Mouse (Mus musculus) intestine, postnatal 0 days (tissue): ENCODE measurements around the gene Lpgat1. TPM values are rescaled to one million over a fixed set of nuclear protein-coding genes. Genes with fewer than 3 reads are reported as not detected.

Experiments used
- ATAC-seq: fragments of 200-750 bp; cut with Nextera tagmentation; 2 replicates; pipeline ENCODE4 v1.8.0; 2017; ENCODE audit warnings: mild to moderate bottlenecking, moderate TSS enrichment, moderate library complexity
- H3K27ac ChIP-seq: fragments of 300-500 bp; sonication (generic); 2 replicates; pipeline ENCODE4 v1.5.1; 2014; ENCODE audit warnings: mild to moderate bottlenecking, low read depth, low read length, moderate library complexity
- H3K27me3 ChIP-seq: fragments of 300-500 bp; sonication (generic); replicated peaks from 2 replicates; pipeline ENCODE4 v1.6.1; 2014; ENCODE audit warnings: low read length, mixed read lengths; ENCODE audit not compliant: control insufficient read depth, insufficient read depth
- H3K36me3 ChIP-seq: fragments of 300-500 bp; sonication (generic); 2 replicates; pipeline ENCODE4 v1.6.1; 2014; ENCODE audit warnings: mild to moderate bottlenecking, moderate library complexity; ENCODE audit not compliant: control insufficient read depth, insufficient read depth
- H3K4me1 ChIP-seq: fragments of 300-500 bp; sonication (generic); replicated peaks from 2 replicates; pipeline ENCODE4 v1.6.1; 2014; ENCODE audit warnings: antibody characterized with exemption, low read length, mixed read lengths; ENCODE audit not compliant: control insufficient read depth, insufficient read depth
- H3K4me2 ChIP-seq: fragments of 300-500 bp; sonication (generic); replicated peaks from 2 replicates; pipeline ENCODE4 v1.6.1; 2014; ENCODE audit warnings: low read depth, mild to moderate bottlenecking, moderate library complexity
- H3K4me3 ChIP-seq: fragments of 300-500 bp; sonication (generic); 2 replicates; pipeline ENCODE4 v1.5.1; 2014; ENCODE audit warnings: low read depth, low read length
- H3K9ac ChIP-seq: fragments of 300-500 bp; sonication (generic); 2 replicates; pipeline ENCODE4 v1.6.1; 2014; ENCODE audit warnings: mild to moderate bottlenecking, low read depth, low read length
- H3K9me3 ChIP-seq: fragments of 300-500 bp; sonication (generic); 2 replicates; pipeline ENCODE4 v1.6.1; 2016; ENCODE audit warnings: mixed run types; ENCODE audit not compliant: control insufficient read depth
- CTCF ChIP-seq: sonication (generic); IDR thresholded peaks from 2 replicates; pipeline ENCODE4 v1.5.1; 2016; ENCODE audit warnings: low read depth, mild to moderate bottlenecking, control low read depth, antibody characterized with exemption, moderate library complexity
- WGBS: fragments of 180-500 bp; shearing (Covaris S2); extraction: QIAGEN DNeasy Blood & Tissue Kit; methylation state at CpG from one replicate; pipeline ENCODE4 v1.1.7; 2014; 5-methylcytosine and 5-hydroxymethylcytosine counted together
- polyA plus RNA-seq: library from polyadenylated mRNA; unstranded; fragments of >200 nt; fragmentation: Nextera tagmentation; extraction: Ambion mirVana; gene quantifications from 2 replicates; pipeline ENCODE4 v1.2.1, GENCODE M21; 2015

Gene Lpgat1
- polyA plus RNA-seq, 1 experiment from 2014 or later = 135 TPM

DNA sequence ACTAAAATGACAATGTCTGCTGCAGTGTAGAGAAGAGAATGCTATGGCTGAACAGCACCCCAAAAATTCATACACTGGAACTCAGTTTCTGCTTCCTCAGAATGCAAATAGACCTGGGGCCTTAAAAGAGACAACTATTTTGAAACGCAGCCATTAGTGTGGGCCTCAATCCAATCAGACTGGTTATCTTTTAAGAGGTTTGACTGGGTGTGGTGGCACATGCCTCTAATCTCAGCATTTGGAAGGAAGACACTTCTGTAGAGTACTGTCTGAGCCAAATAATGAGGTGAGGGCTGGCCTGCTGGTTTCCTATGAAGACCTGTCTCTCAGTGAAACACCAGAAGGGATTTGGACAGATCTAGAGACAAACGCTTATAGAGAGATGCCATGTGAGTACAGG lies 2.5 kb upstream of the Lpgat1 start:
- Histone ChIP-seq H3K4me2 (no peak overlapping the region), H3K4me1 (no peaks in the 10 kb centered on the region), H3K4me3 (no peak overlapping the region), H3K27ac (no peak overlapping the region), H3K9me3 (no peaks in the 10 kb centered on the region), H3K27me3 (no peaks in the 10 kb centered on the region), H3K36me3 (no peaks in the 10 kb centered on the region), H3K9ac (no peak overlapping the region)
- ATAC-seq = no peak
- TF ChIP-seq CTCF = no peak
- WGBS = 64% methylated on average over 2 of the region's 2 CpGs

DNA sequence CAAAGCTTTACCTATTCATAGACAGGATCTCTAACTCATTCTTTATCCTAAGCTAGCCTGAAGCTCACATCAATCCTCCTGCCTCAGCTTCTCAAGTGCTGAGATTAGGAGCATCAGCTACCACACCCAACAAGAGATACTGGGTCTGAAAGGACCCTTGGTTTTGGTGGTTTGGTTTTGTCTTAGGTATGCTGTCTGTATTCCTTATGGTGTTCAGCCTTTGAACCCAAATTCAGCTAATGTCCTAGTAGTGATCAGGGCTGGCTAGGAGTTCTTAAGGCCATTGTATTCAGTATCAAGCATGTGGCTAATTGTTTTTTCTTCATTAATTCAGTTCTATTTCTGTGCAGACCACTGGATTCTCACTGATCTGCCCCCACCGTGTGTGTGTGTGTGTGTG lies 493 bp upstream of the Lpgat1 start:
- no peak for ATAC-seq
- peak overlapping the region; percentile 98; the same call in 1 of the 2 replicates for H3K9ac ChIP-seq
- peak overlapping the region; percentile 99; the same call in 1 of the 2 replicates for H3K27ac ChIP-seq
- H3K9me3 ChIP-seq = no peaks in the 10 kb centered on the region
- no peak for TF ChIP-seq CTCF
- 0% methylated on average over 1 of the region's 1 CpGs for WGBS
- H3K27me3 ChIP-seq = no peaks in the 10 kb centered on the region
- peak overlapping the region; percentile 91 for H3K4me3 ChIP-seq
- H3K4me2 ChIP-seq = peak overlapping the region; percentile 94
- no peaks in the 10 kb centered on the region for H3K4me1 ChIP-seq
- peaks cover 4% of the 10 kb centered on the region; the same call in 1 of the 2 replicates for H3K36me3 ChIP-seq

DNA sequence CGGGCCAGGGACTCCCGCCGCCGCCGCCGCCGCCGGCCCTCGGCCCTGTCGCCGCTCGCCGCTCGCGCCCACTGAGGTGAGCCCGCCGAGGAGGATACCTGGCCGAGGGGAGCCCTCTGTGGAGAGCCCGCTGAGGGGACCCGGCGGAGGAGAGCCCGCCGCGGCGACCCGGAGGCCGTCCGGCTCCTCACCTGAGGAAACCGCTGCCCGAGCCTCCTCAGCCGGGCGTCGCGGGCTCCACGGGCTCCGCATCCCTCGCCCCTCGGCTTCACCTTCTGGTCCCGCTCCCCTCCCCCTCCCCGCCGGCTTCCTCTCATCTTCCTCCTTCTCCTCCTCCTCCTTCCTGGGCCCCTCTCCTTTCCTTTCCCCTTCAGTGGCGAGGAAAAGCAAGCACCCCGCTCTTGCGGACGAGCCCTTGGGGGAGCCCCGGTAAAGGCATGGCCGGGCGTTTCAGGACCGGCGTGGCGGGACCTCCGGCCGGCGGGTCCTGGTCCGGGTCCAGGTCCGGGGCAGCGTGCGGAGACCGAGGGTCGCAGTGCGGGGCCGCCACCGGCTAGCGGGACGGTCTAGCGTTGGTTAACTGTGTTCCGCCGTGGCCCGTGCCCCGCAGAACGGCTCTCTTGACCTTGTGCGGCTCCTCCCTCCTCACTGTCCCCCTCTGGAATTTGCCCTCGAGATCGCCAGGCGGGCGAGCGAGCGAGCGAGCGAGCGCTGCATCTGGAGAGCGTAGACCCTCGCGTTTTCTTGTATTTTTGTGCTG lies 1.1 kb downstream of the Lpgat1 start:
- peak; percentile 19 for ATAC-seq
- WGBS = under 1% methylated on average over 49 of the region's 84 CpGs
- Histone ChIP-seq H3K9me3 (no peaks in the 10 kb centered on the region), H3K27ac (peak overlapping the region; percentile 99), H3K4me1 (no peaks in the 10 kb centered on the region), H3K9ac (peak overlapping the region; percentile 98), H3K36me3 (peaks cover 13% of the 10 kb centered on the region), H3K4me2 (peak overlapping the region; percentile 94), H3K4me3 (peak overlapping the region; percentile 91), H3K27me3 (no peaks in the 10 kb centered on the region)
- 0 out of 2 replicates have a peak, but pooled peaks have one; percentile 1 for TF ChIP-seq CTCF

- TF ChIP-seq CTCF = no peak
- no peaks in the 10 kb centered on the region for H3K27me3 ChIP-seq
- WGBS = 16% methylated on average over 11 of the region's 11 CpGs
These were observed 1.7 kb downstream of the Lpgat1 start for GRCm38 (mm10) chr1:191719326-191719725.

DNA sequence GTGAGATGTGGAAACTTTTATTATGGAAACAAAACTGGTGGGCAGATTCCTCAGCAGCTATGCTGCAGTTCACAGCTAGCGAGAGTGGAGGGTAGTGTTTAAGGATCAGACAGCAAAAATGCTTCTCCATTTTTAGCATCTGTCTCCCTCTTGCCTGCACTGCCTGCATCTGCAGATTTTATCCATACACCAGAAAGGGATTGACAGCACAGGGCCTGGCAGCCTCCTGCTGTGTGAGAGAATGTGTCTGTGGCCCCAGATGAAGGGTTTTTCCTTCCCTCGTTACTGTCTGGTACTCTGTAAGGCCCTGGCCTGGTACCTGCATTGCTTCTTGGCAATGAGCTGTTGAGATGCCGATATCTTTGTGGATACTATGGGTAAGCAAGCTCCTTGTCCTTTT lies 2.8 kb downstream of the Lpgat1 start:
- Histone ChIP-seq H3K27me3 (no peaks in the 10 kb centered on the region), H3K4me3 (peak overlapping the region; percentile 91; the same call in 1 of the 2 replicates), H3K9me3 (no peaks in the 10 kb centered on the region), H3K27ac (no peak overlapping the region), H3K4me1 (no peaks in the 10 kb centered on the region), H3K36me3 (peaks cover 21% of the 10 kb centered on the region), H3K9ac (no peak overlapping the region), H3K4me2 (peak overlapping the region; percentile 94)
- no peak for ATAC-seq
- 81% methylated on average over 3 of the region's 3 CpGs for WGBS
- no peak for TF ChIP-seq CTCF

More at GRCm38 (mm10) chr1:191719326-191719725, 1.7 kb downstream of the Lpgat1 start:
- Histone ChIP-seq H3K4me3 (peak overlapping the region; percentile 91), H3K27ac (peak overlapping the region; percentile 99), H3K9ac (peak overlapping the region; percentile 98), H3K9me3 (no peaks in the 10 kb centered on the region), H3K4me2 (peak overlapping the region; percentile 94), H3K4me1 (no peaks in the 10 kb centered on the region), H3K36me3 (peaks cover 19% of the 10 kb centered on the region)
- ATAC-seq = no peak

- H3K4me2 ChIP-seq = no peak overlapping the region
- H3K36me3 ChIP-seq = peaks cover 24% of the 10 kb centered on the region
- ATAC-seq = no peak
- H3K27me3 ChIP-seq = no peaks in the 10 kb centered on the region
- H3K9ac ChIP-seq = no peak overlapping the region
- no peaks in the 10 kb centered on the region for H3K4me1 ChIP-seq
- WGBS = 77% methylated on average over 4 of the region's 4 CpGs
- H3K4me3 ChIP-seq = no peak overlapping the region
- TF ChIP-seq CTCF = no peak
- H3K9me3 ChIP-seq = no peaks in the 10 kb centered on the region
- H3K27ac ChIP-seq = no peak overlapping the region
These were observed 5.1 kb downstream of the Lpgat1 start for GRCm38 (mm10) chr1:191722706-191723105.
